14 mouse cellular contexts compared by ENCODE assay signal in the genomic region with DNA sequence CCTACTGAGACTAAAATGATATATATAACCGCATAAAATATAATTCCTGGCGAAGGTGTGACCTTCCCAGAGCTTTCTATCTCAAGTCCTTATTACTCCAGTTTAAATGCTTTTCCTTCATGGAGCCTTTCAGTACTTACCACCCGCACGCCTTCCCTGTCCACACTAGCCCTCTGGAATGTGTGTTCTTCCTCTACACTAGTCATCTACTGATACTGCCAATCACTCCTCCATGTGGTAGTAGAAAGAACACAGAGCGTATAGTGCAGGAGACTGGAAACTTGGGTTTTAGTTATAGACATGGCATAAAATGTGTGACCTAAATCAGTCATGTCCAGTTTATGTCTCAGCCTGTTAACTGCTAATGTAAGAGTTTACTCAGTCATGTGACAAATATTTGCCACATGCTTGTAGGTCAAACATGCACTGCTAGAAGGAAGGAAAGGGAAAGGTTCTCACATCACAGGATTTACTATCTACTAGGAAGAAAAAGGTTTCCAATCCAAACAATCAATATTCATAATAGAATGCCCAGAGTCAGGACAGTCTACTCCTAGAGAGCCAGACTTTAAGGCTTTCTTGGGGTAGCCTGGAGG.
"Had no signal": no experiment of that assay in that cellular context is flagged by ENCODE, and none has a peak within 500 bp of the region (broad histone marks: within the 10 kb centered on the region; RNA-seq: fewer than 3 reads in every experiment).

No protein-coding gene starts in this region.

- H3K4me3 ChIP-seq: limb, embryonic 15.5 days; midbrain, embryonic 13.5 days; myocyte; neural tube, embryonic 15.5 days; stomach, embryonic 15.5 days had no signal

- H3K4me1 ChIP-seq: limb, embryonic 15.5 days; midbrain, embryonic 13.5 days; neural tube, embryonic 15.5 days; stomach, embryonic 15.5 days had no signal

- H3K9me3 ChIP-seq: limb, embryonic 15.5 days; midbrain, embryonic 13.5 days; neural tube, embryonic 15.5 days; stomach, embryonic 15.5 days had no signal

- ATAC-seq: hindbrain, postnatal 0 days; lung, postnatal 0 days; midbrain, embryonic 13.5 days had no signal

- H3K27me3 ChIP-seq: limb, embryonic 15.5 days; midbrain, embryonic 13.5 days; neural tube, embryonic 15.5 days; stomach, embryonic 15.5 days had no signal

- DNase-seq: layer of hippocampus, adult 9-11 months; layer of hippocampus, postnatal 36 days; lung, adult 2 months; lung, postnatal 36 days; right cerebral cortex, postnatal 14 days; thymus, adult 2 months; thymus, postnatal 25 days had no signal

- H3K36me3 ChIP-seq: midbrain, embryonic 13.5 days; neural tube, embryonic 15.5 days; stomach, embryonic 15.5 days had no signal

- H3K4me2 ChIP-seq: limb, embryonic 15.5 days; midbrain, embryonic 13.5 days; neural tube, embryonic 15.5 days; stomach, embryonic 15.5 days had no signal

- H3K9ac ChIP-seq: limb, embryonic 15.5 days; midbrain, embryonic 13.5 days; neural tube, embryonic 15.5 days; stomach, embryonic 15.5 days had no signal

- H3K27ac ChIP-seq: hindbrain, postnatal 0 days; limb, embryonic 15.5 days; midbrain, embryonic 13.5 days; neural tube, embryonic 15.5 days; stomach, embryonic 15.5 days had no signal
